Mouse (Mus musculus): ENCODE measurements around the gene Lin7a. TPM values are rescaled to one million over a fixed set of nuclear protein-coding genes. Genes with fewer than 3 reads are reported as not detected.
A peak's percentile ranks its signal among the peaks of the same experiment; 100 is the strongest.

Lin7a gene
- polyA plus RNA-seq, 1 experiment from 2014 or later = 1.2 TPM

DNA sequence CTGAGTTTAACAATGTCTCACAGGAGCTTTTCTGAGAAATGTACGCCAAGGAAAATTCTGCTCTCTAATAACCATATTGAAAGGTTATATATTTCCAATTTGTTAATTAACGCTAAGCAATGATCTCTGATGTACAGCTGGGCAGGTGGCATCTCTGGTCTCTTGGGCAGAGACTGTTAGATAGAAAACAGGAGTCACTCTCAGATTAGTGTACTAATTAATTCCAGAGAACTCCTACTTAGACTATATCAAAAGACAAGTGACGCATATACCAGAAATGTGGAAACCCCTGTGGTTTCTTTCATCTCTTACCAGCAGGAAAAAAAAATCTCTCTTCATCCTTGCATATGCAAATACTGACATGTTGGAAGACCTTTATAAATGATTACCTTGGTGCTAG lies 76.4 kb downstream of the Lin7a start:
- WGBS = 68% methylated on average over 3 of the region's 3 CpGs

GRCm38 (mm10) chr10:107351696-107352485 lies 80.4 kb downstream of the Lin7a start:
- 67% methylated on average over 6 of the region's 6 CpGs for WGBS
- no peaks in the 10 kb centered on the region for H3K36me3 ChIP-seq
- no peak for ATAC-seq (ENCODE audit: insufficient number of reproducible peaks, low FRiP score)
- no peak overlapping the region for H3K4me3 ChIP-seq
- no peak overlapping the region for H3K9ac ChIP-seq
- no peak overlapping the region for H3K27ac ChIP-seq (ENCODE audit: poor library complexity, severe bottlenecking)
- H3K4me1 ChIP-seq (replicated peaks) = no peaks in the 10 kb centered on the region
- H3K4me2 ChIP-seq = no peak overlapping the region
- no peaks in the 10 kb centered on the region for H3K9me3 ChIP-seq (replicated peaks)
- H3K27me3 ChIP-seq (replicated peaks) = no peaks in the 10 kb centered on the region

More for the DNA sequence above, 76.4 kb downstream of the Lin7a start:
- no peaks in the 10 kb centered on the region for H3K4me1 ChIP-seq (replicated peaks)
- H3K36me3 ChIP-seq = no peaks in the 10 kb centered on the region
- H3K27ac ChIP-seq (ENCODE audit: poor library complexity, severe bottlenecking) = no peak overlapping the region
- ATAC-seq (ENCODE audit: insufficient number of reproducible peaks, low FRiP score) = no peak
- no peak overlapping the region for H3K4me3 ChIP-seq
- no peaks in the 10 kb centered on the region for H3K27me3 ChIP-seq (replicated peaks)
- H3K9ac ChIP-seq = no peak overlapping the region
- H3K4me2 ChIP-seq = no peak overlapping the region
- no peaks in the 10 kb centered on the region for H3K9me3 ChIP-seq (replicated peaks)

GRCm38 (mm10) chr10:107353483-107353882 lies 82.0 kb downstream of the Lin7a start:
- no peak overlapping the region for H3K9ac ChIP-seq
- H3K4me1 ChIP-seq (replicated peaks) = no peaks in the 10 kb centered on the region
- no peak overlapping the region for H3K27ac ChIP-seq (ENCODE audit: poor library complexity, severe bottlenecking)
- H3K4me3 ChIP-seq = no peak overlapping the region
- no peaks in the 10 kb centered on the region for H3K27me3 ChIP-seq (replicated peaks)
- H3K36me3 ChIP-seq = no peaks in the 10 kb centered on the region
- no peak for ATAC-seq (ENCODE audit: insufficient number of reproducible peaks, low FRiP score)
- H3K4me2 ChIP-seq = no peak overlapping the region
- 79% methylated on average over 3 of the region's 3 CpGs for WGBS
- no peaks in the 10 kb centered on the region for H3K9me3 ChIP-seq (replicated peaks)

GRCm38 (mm10) chr10:107358443-107359040 lies 87.1 kb downstream of the Lin7a start:
- Histone ChIP-seq H3K4me3 (no peak overlapping the region), H3K4me1 (replicated peaks) (no peaks in the 10 kb centered on the region), H3K27ac (ENCODE audit: poor library complexity, severe bottlenecking) (no peak overlapping the region), H3K9me3 (replicated peaks) (no peaks in the 10 kb centered on the region), H3K4me2 (no peak overlapping the region), H3K27me3 (replicated peaks) (no peaks in the 10 kb centered on the region), H3K36me3 (no peaks in the 10 kb centered on the region), H3K9ac (no peak overlapping the region)
- WGBS = 73% methylated on average over 6 of the region's 6 CpGs
- no peak for ATAC-seq (ENCODE audit: insufficient number of reproducible peaks, low FRiP score)

DNA sequence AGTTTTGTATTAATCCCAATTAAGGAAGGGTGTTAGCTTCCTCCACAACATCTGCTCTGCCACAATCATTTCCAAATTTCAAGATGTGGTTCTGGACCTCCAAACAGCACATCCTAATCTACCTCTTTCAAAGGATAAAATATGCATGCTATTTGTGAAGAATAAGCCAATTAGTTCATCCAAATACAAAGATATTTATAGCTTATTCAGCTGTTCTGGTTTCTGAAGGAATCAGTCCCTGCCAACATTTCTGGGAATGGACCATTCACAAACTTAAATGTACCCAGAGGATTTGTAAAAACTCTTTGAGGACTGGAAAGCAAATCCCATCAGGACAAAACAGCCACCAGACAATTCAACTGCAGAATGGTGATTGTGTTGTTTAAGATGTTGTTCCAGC lies 87.8 kb downstream of the Lin7a start:
- H3K27me3 ChIP-seq (replicated peaks) = no peaks in the 10 kb centered on the region
- no peak for ATAC-seq (ENCODE audit: insufficient number of reproducible peaks, low FRiP score)
- no peaks in the 10 kb centered on the region for H3K4me1 ChIP-seq (replicated peaks)

GRCm38 (mm10) chr10:107361546-107361945 lies 90.1 kb downstream of the Lin7a start:
- no peak overlapping the region for H3K27ac ChIP-seq (ENCODE audit: poor library complexity, severe bottlenecking)
- H3K36me3 ChIP-seq = no peaks in the 10 kb centered on the region
- no peak overlapping the region for H3K9ac ChIP-seq
- H3K4me1 ChIP-seq (replicated peaks) = no peaks in the 10 kb centered on the region
- 62% methylated on average over 4 of the region's 4 CpGs for WGBS
- no peak overlapping the region for H3K4me3 ChIP-seq
- ATAC-seq (ENCODE audit: insufficient number of reproducible peaks, low FRiP score) = 0 out of 2 replicates have a peak, but pooled peaks have one; percentile 42
- no peaks in the 10 kb centered on the region for H3K27me3 ChIP-seq (replicated peaks)
- no peaks in the 10 kb centered on the region for H3K9me3 ChIP-seq (replicated peaks)
- H3K4me2 ChIP-seq = no peak overlapping the region

More for the DNA sequence above, 87.8 kb downstream of the Lin7a start:
- no peak overlapping the region for H3K4me2 ChIP-seq
- H3K9me3 ChIP-seq (replicated peaks) = no peaks in the 10 kb centered on the region
- H3K4me3 ChIP-seq = no peak overlapping the region
- H3K27ac ChIP-seq (ENCODE audit: poor library complexity, severe bottlenecking) = no peak overlapping the region
- H3K36me3 ChIP-seq = no peaks in the 10 kb centered on the region
- H3K9ac ChIP-seq = no peak overlapping the region

GRCm38 (mm10) chr10:107362026-107362425 lies 90.5 kb downstream of the Lin7a start:
- WGBS = 81% methylated on average over 2 of the region's 2 CpGs
- Histone ChIP-seq H3K9ac (no peak overlapping the region), H3K9me3 (replicated peaks) (no peaks in the 10 kb centered on the region), H3K4me3 (no peak overlapping the region), H3K36me3 (no peaks in the 10 kb centered on the region), H3K4me1 (replicated peaks) (no peaks in the 10 kb centered on the region), H3K4me2 (no peak overlapping the region), H3K27ac (ENCODE audit: poor library complexity, severe bottlenecking) (no peak overlapping the region), H3K27me3 (replicated peaks) (no peaks in the 10 kb centered on the region)
- ATAC-seq (ENCODE audit: insufficient number of reproducible peaks, low FRiP score) = no peak

DNA sequence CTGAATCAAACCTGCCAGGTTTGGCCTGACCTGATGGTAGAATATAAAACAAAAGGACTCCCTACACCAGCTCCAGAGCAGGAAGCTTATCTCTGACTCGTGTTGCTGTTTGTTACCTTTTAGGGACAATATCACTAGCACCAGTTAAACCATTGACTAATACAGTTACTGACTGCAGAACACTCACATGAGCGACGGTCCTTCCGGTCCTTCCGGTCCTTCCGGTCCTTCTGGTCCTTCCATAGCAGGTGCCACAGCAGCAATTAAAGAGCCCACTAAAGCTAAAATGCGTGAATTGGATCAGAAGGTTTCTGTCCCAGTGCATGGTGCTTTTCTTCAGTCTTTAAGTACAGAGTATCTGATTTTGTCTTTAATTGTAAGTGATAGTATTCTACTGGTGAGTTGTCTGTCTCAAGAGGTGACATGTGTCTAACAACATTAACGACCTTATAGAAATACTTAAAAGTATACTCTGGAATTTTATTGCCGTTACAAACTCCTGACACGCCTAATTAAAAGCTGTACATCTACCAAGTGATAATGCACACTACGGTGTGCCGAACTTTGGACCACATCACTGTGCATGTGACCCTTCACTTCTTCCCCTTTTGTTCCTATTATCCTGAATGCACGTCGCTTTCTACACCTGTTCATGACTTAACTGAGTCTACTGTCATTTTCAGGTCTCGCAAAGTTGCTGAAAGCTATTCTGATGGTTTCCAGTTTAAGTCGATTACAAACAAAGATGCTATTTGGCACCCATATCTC lies 91.7 kb downstream of the Lin7a start:
- Histone ChIP-seq H3K9ac (no peak overlapping the region), H3K27ac (ENCODE audit: poor library complexity, severe bottlenecking) (no peak overlapping the region), H3K4me1 (replicated peaks) (no peaks in the 10 kb centered on the region), H3K36me3 (no peaks in the 10 kb centered on the region), H3K4me2 (no peak overlapping the region), H3K4me3 (no peak overlapping the region), H3K9me3 (replicated peaks) (no peaks in the 10 kb centered on the region), H3K27me3 (replicated peaks) (no peaks in the 10 kb centered on the region)
- WGBS = 83% methylated on average over 16 of the region's 16 CpGs
- no peak for ATAC-seq (ENCODE audit: insufficient number of reproducible peaks, low FRiP score)

DNA sequence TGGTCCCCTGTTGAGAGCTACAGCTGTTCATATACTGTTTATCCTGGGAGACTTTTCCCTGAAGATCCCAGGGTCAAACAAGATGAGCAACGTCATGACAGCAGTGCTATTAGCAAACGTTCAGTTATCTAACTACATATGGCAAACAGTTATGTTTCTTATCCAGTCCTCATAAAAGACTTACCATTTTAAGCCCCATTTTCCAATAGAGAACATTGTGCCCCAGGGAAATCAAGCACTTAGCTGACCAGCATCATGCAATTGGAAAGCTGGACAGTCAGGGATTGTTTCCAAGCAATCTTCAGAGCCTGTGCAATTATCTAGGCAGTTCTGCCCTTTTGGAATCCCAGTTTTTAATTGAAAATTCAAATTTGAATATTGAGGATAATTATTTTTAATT lies 105.7 kb downstream of the Lin7a start:
- Histone ChIP-seq H3K4me2 (no peak overlapping the region), H3K27ac (ENCODE audit: poor library complexity, severe bottlenecking) (no peak overlapping the region), H3K9ac (no peak overlapping the region), H3K9me3 (replicated peaks) (no peaks in the 10 kb centered on the region), H3K4me3 (no peak overlapping the region), H3K4me1 (replicated peaks) (no peaks in the 10 kb centered on the region), H3K36me3 (no peaks in the 10 kb centered on the region), H3K27me3 (replicated peaks) (no peaks in the 10 kb centered on the region)
- 54% methylated on average over 2 of the region's 2 CpGs for WGBS
- ATAC-seq (ENCODE audit: insufficient number of reproducible peaks, low FRiP score) = no peak

DNA sequence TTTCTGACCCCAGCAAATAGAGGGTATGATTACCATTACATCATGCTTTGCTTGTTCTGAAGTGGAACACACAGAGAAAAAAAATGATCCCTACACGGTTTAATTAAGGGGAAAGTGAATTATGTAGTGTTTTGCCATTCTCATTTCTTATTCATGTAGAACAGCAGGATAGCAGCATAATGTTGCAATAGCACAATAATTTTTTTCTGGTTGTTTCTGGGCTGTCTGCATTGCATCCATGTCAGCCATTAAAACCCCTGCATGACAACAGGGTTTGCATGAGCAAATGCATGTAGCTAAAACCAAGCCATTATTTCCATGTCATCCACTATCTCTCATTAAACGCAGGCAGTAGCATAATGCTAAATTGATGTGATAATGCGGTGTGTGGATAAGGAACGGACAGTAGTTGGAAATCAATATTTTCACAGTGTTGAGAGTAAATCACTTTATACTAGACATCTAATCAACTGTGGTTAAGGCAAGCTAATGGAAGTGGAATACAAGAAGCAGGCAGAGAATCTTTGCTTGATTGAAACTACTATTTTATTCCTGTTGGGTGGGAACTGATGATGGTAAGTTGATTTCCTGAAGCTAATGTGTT lies 109.8 kb downstream of the Lin7a start:
- ATAC-seq (ENCODE audit: insufficient number of reproducible peaks, low FRiP score) = no peak
- no peaks in the 10 kb centered on the region for H3K36me3 ChIP-seq
- H3K4me2 ChIP-seq = no peak overlapping the region
- 0 out of 2 replicates have a peak, but pooled peaks cover 2% of the 10 kb centered on the region for H3K4me1 ChIP-seq (replicated peaks)
- no peaks in the 10 kb centered on the region for H3K9me3 ChIP-seq (replicated peaks)
- 77% methylated on average over 4 of the region's 4 CpGs for WGBS
- no peak overlapping the region for H3K9ac ChIP-seq
- no peaks in the 10 kb centered on the region for H3K27me3 ChIP-seq (replicated peaks)
- H3K27ac ChIP-seq (ENCODE audit: poor library complexity, severe bottlenecking) = no peak overlapping the region
- no peak overlapping the region for H3K4me3 ChIP-seq

- no peak for ATAC-seq (ENCODE audit: insufficient number of reproducible peaks, low FRiP score)
- no peak overlapping the region for H3K4me2 ChIP-seq
- H3K27ac ChIP-seq (ENCODE audit: poor library complexity, severe bottlenecking) = no peak overlapping the region
- 0 out of 2 replicates have a peak, but pooled peaks cover 2% of the 10 kb centered on the region for H3K4me1 ChIP-seq (replicated peaks)
- H3K9ac ChIP-seq = no peak overlapping the region
- no peaks in the 10 kb centered on the region for H3K9me3 ChIP-seq (replicated peaks)
- no peaks in the 10 kb centered on the region for H3K36me3 ChIP-seq
- H3K4me3 ChIP-seq = no peak overlapping the region
- no peaks in the 10 kb centered on the region for H3K27me3 ChIP-seq (replicated peaks)
Measured at GRCm38 (mm10) chr10:107383825-107384224, 112.3 kb downstream of the Lin7a start.

Measured in heart, embryonic 12.5 days (tissue).